Mouse (Mus musculus): ENCODE results near the gene Lif. TPM values are rescaled to one million over a fixed set of nuclear protein-coding genes. Genes with fewer than 3 reads are reported as not detected.

The Lif gene
- total RNA-seq (2014; fragmentation: Nextera tagmentation) (0.75 TPM in 1 of 2 replicates, not detected in the other), total RNA-seq (2017) (1.0 and 1.2 TPM in 2 replicates), polyA plus RNA-seq (2012) (0.02 and 0.12 TPM in 2 replicates)

- DNase-seq (ENCODE audit: low spot score) = no peak
- Histone ChIP-seq H3K4me3 (ENCODE audit: low read depth, low read length) (peak within 1 kb of the TSS; percentile 56; the same call in 1 of the 2 replicates), H3K36me3 (replicated peaks) (no peaks in the 10 kb centered on the region), H3K4me1 (ENCODE audit: insufficient read depth, low read depth, low read length) (peaks cover 57% of the 10 kb centered on the region), H3K27me3 (ENCODE audit: insufficient read depth, low read length) (peaks cover 2% of the 10 kb centered on the region; the same call in 1 of the 2 replicates), H3K9me3 (replicated peaks) (peaks cover 6% of the 10 kb centered on the region)
- no peak for TF ChIP-seq TAL1 (conservative IDR thresholded peaks at IDR 0.05; ENCODE audit: low read depth, low read length)
- no peak for TF ChIP-seq POLR2AphosphoS5 (IDR thresholded peaks at IDR 0.05; ENCODE audit: insufficient replicate concordance, low read depth, low read length)
- no peak for TF ChIP-seq CTCF (IDR thresholded peaks at IDR 0.05; ENCODE audit: low read depth, low read length)
- no peak for TF ChIP-seq GATA2 (IDR thresholded peaks at IDR 0.05; ENCODE audit: borderline replicate concordance, low read depth, low read length)
- no peak for TF ChIP-seq GATA1 (IDR thresholded peaks at IDR 0.05; ENCODE audit: borderline replicate concordance, low read length)
- ATAC-seq (ENCODE audit: extremely low read depth, insufficient number of reproducible peaks, low FRiP score, poor library complexity, severe bottlenecking) = no peak
Measured at GRCm38 (mm10) chr11:4256846-4257607, at the start of gene Lif. Lif (plus strand) TSS chr11:4257557.

GRCm38 (mm10) chr11:4207655-4208054 is 49.7 kb upstream of the Lif start:
- Histone ChIP-seq H3K4me1 (ENCODE audit: insufficient read depth, low read depth, low read length) (peaks cover 39% of the 10 kb centered on the region), H3K27me3 (ENCODE audit: insufficient read depth, low read length) (no peaks in the 10 kb centered on the region), H3K9me3 (replicated peaks) (no peaks in the 10 kb centered on the region), H3K4me3 (ENCODE audit: low read depth, low read length) (no peak overlapping the region), H3K36me3 (replicated peaks) (peaks cover 81% of the 10 kb centered on the region)
- DNase-seq (ENCODE audit: low spot score) (no peak), ATAC-seq (ENCODE audit: extremely low read depth, insufficient number of reproducible peaks, low FRiP score, poor library complexity, severe bottlenecking) (no peak)
- TF ChIP-seq GATA2 (IDR thresholded peaks at IDR 0.05; ENCODE audit: borderline replicate concordance, low read depth, low read length) (no peak), CTCF (IDR thresholded peaks at IDR 0.05; ENCODE audit: low read depth, low read length) (no peak), GATA1 (IDR thresholded peaks at IDR 0.05; ENCODE audit: borderline replicate concordance, low read length) (no peak), POLR2AphosphoS5 (IDR thresholded peaks at IDR 0.05; ENCODE audit: insufficient replicate concordance, low read depth, low read length) (no peak)

GRCm38 (mm10) chr11:4209556-4209955 is 47.8 kb upstream of the Lif start:
- TF ChIP-seq GATA1 (IDR thresholded peaks at IDR 0.05; ENCODE audit: borderline replicate concordance, low read length) = no peak
- no peak for TF ChIP-seq CTCF (IDR thresholded peaks at IDR 0.05; ENCODE audit: low read depth, low read length)
- no peak for TF ChIP-seq TAL1 (conservative IDR thresholded peaks at IDR 0.05; ENCODE audit: low read depth, low read length)
- no peak for TF ChIP-seq GATA2 (IDR thresholded peaks at IDR 0.05; ENCODE audit: borderline replicate concordance, low read depth, low read length)
- no peak for TF ChIP-seq POLR2AphosphoS5 (IDR thresholded peaks at IDR 0.05; ENCODE audit: insufficient replicate concordance, low read depth, low read length)
- Histone ChIP-seq H3K27me3 (ENCODE audit: insufficient read depth, low read length) (no peaks in the 10 kb centered on the region), H3K9me3 (replicated peaks) (no peaks in the 10 kb centered on the region), H3K4me1 (ENCODE audit: insufficient read depth, low read depth, low read length) (peaks cover 24% of the 10 kb centered on the region), H3K4me3 (ENCODE audit: low read depth, low read length) (no peak overlapping the region), H3K36me3 (replicated peaks) (peaks cover 100% of the 10 kb centered on the region)
- no peak for ATAC-seq (ENCODE audit: extremely low read depth, insufficient number of reproducible peaks, low FRiP score, poor library complexity, severe bottlenecking)
- no peak for DNase-seq (ENCODE audit: low spot score)

- DNase-seq (ENCODE audit: low spot score) (no peak), ATAC-seq (ENCODE audit: extremely low read depth, insufficient number of reproducible peaks, low FRiP score, poor library complexity, severe bottlenecking) (no peak)
- H3K9me3 ChIP-seq (replicated peaks) = no peaks in the 10 kb centered on the region
- H3K4me3 ChIP-seq (ENCODE audit: low read depth, low read length) = no peak overlapping the region
- no peak for TF ChIP-seq GATA2 (IDR thresholded peaks at IDR 0.05; ENCODE audit: borderline replicate concordance, low read depth, low read length)
- TF ChIP-seq TAL1 (conservative IDR thresholded peaks at IDR 0.05; ENCODE audit: low read depth, low read length) = no peak
- TF ChIP-seq GATA1 (IDR thresholded peaks at IDR 0.05; ENCODE audit: borderline replicate concordance, low read length) = no peak
- TF ChIP-seq POLR2AphosphoS5 (IDR thresholded peaks at IDR 0.05; ENCODE audit: insufficient replicate concordance, low read depth, low read length) = no peak
- no peak for TF ChIP-seq CTCF (IDR thresholded peaks at IDR 0.05; ENCODE audit: low read depth, low read length)
- H3K36me3 ChIP-seq (replicated peaks) = peaks cover 100% of the 10 kb centered on the region
- H3K4me1 ChIP-seq (ENCODE audit: insufficient read depth, low read depth, low read length) = peaks cover 15% of the 10 kb centered on the region
- no peaks in the 10 kb centered on the region for H3K27me3 ChIP-seq (ENCODE audit: insufficient read depth, low read length)
Measured at GRCm38 (mm10) chr11:4210786-4211185, 46.6 kb upstream of the Lif start.

- no peak for TF ChIP-seq CTCF (IDR thresholded peaks at IDR 0.05; ENCODE audit: low read depth, low read length)
- no peak for TF ChIP-seq TAL1 (conservative IDR thresholded peaks at IDR 0.05; ENCODE audit: low read depth, low read length)
- no peak for TF ChIP-seq GATA1 (IDR thresholded peaks at IDR 0.05; ENCODE audit: borderline replicate concordance, low read length)
- no peak for TF ChIP-seq GATA2 (IDR thresholded peaks at IDR 0.05; ENCODE audit: borderline replicate concordance, low read depth, low read length)
- TF ChIP-seq POLR2AphosphoS5 (IDR thresholded peaks at IDR 0.05; ENCODE audit: insufficient replicate concordance, low read depth, low read length) = no peak
- DNase-seq (ENCODE audit: low spot score) = no peak
- no peaks in the 10 kb centered on the region for H3K9me3 ChIP-seq (replicated peaks)
- no peak for ATAC-seq (ENCODE audit: extremely low read depth, insufficient number of reproducible peaks, low FRiP score, poor library complexity, severe bottlenecking)
- H3K27me3 ChIP-seq (ENCODE audit: insufficient read depth, low read length) = no peaks in the 10 kb centered on the region
- H3K4me3 ChIP-seq (ENCODE audit: low read depth, low read length) = no peak overlapping the region
- peaks cover 18% of the 10 kb centered on the region for H3K4me1 ChIP-seq (ENCODE audit: insufficient read depth, low read depth, low read length)
- peaks cover 87% of the 10 kb centered on the region for H3K36me3 ChIP-seq (replicated peaks)
Measured at GRCm38 (mm10) chr11:4213107-4213506, 44.2 kb upstream of the Lif start.

- TF ChIP-seq TAL1 (conservative IDR thresholded peaks at IDR 0.05; ENCODE audit: low read depth, low read length) = no peak
- TF ChIP-seq CTCF (IDR thresholded peaks at IDR 0.05; ENCODE audit: low read depth, low read length) = no peak
- TF ChIP-seq GATA2 (IDR thresholded peaks at IDR 0.05; ENCODE audit: borderline replicate concordance, low read depth, low read length) = no peak
- no peak for TF ChIP-seq GATA1 (IDR thresholded peaks at IDR 0.05; ENCODE audit: borderline replicate concordance, low read length)
- TF ChIP-seq POLR2AphosphoS5 (IDR thresholded peaks at IDR 0.05; ENCODE audit: insufficient replicate concordance, low read depth, low read length) = no peak
- Histone ChIP-seq H3K36me3 (replicated peaks) (peaks cover 73% of the 10 kb centered on the region), H3K27me3 (ENCODE audit: insufficient read depth, low read length) (peaks cover 2% of the 10 kb centered on the region; the same call in 1 of the 2 replicates), H3K4me1 (ENCODE audit: insufficient read depth, low read depth, low read length) (peaks cover 32% of the 10 kb centered on the region), H3K4me3 (ENCODE audit: low read depth, low read length) (no peak overlapping the region), H3K9me3 (replicated peaks) (no peaks in the 10 kb centered on the region)
- no peak for DNase-seq (ENCODE audit: low spot score)
- no peak for ATAC-seq (ENCODE audit: extremely low read depth, insufficient number of reproducible peaks, low FRiP score, poor library complexity, severe bottlenecking)
Measured at GRCm38 (mm10) chr11:4214572-4214971, 42.8 kb upstream of the Lif start.
